Mouse (Mus musculus) right cerebral cortex, adult 18-20 months (tissue): ENCODE data around the gene Theg.
A peak's percentile ranks its signal among the peaks of the same experiment; 100 is the strongest.

Experiments
- DNase-seq: peaks from one replicate; pipeline ENCODE4 v3.0.0; 2022; ENCODE audit warnings: mixed read lengths

Gene Theg

DNA sequence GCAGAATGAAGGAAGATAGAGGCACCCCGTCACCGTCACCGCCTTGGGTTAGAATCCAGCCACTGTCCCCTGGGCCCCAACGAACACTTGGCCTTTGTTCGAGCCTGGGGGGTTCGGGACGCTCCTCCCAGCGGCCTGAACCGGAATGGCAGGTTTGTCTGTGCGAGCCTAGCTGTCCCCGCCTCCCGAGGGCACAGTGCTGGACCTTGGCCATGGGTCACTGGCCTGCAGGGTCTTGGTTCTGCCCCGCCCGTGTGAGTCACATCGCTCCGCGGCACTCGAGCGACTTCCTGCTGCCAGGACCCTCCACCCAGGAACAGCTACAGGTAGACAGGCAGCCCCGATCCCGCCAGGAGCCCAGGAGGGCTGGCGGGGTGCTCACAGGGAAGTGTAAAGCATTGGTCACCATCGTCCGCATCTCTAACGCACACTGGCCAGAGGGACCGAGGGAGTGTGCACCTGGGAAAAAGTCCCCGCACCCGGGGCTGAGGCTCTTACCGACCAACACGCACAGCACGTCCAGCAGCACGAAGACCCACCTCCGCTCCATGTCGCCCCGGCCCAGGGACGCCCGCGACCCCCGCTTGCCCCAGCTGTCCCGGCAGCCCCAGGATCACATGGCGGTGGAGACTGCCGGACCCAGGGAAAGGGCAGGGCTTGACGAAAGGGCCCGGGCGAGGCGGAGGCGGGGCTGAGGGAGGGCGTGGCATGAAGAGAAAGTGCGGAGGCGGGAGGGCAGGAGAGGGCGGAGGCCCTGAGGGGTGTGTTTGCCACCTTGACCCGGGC is 53.8 kb downstream of the Theg start, which contains the start of gene Plpp2:
TSS of gene Plpp2 (minus strand) at position 671 of the 786 bp plus-strand sequence.
- DNase-seq, result peak; percentile 37

DNA sequence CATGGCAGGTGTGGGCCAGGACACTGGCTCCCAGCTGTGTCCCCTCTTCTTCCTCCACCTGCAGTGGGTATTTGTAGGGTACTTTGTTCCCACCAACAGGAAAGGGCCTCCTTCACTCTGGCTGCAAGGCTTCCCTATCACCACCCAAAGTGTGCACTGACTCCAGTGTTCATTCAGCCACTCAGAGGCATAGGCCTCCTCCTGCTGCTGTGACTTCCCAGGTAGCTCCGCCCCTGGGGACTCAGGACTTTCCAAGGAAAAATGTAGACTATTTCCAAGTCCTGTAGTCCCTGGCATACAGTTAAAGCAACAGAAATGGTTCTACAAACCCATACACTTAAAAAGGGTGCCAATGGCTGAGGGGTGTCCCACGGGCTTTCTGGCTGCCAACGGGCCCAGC is 54.5 kb downstream of the Theg start:
- no peak for DNase-seq

GRCm38 (mm10) chr10:79531593-79531992 is 55.5 kb downstream of the Theg start:
- no peak for DNase-seq

DNA sequence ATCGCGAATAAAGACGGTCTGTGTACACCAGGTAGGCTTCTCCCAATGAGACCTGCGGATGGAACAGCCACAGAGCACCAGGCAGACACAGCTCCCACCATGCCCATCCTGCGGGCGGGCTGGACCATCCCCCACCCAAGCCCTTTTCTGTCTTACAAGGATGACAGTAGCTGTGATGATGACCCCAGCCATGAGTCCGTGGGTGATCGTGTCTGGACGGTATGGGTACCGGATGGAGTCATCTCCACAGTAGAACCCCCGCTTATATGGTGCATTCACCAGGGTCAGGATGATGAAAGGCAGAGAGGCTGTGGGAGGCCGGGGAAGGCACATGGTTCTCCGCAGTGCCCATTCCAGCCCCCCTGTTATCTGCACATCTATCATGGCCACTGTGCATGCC is 56.4 kb downstream of the Theg start:
- DNase-seq, result no peak

GRCm38 (mm10) chr10:79530241-79530640 is 56.9 kb downstream of the Theg start:
- no peak for DNase-seq

GRCm38 (mm10) chr10:79528081-79528480 is 59.0 kb downstream of the Theg start:
- DNase-seq, result no peak

GRCm38 (mm10) chr10:79527453-79527845 is 59.7 kb downstream of the Theg start:
- no peak for DNase-seq

GRCm38 (mm10) chr10:79526661-79527452 is 60.3 kb downstream of the Theg start:
- DNase-seq, result no peak
